Mouse (Mus musculus): ENCODE results near the gene Ntmt1.

The Ntmt1 gene

DNA sequence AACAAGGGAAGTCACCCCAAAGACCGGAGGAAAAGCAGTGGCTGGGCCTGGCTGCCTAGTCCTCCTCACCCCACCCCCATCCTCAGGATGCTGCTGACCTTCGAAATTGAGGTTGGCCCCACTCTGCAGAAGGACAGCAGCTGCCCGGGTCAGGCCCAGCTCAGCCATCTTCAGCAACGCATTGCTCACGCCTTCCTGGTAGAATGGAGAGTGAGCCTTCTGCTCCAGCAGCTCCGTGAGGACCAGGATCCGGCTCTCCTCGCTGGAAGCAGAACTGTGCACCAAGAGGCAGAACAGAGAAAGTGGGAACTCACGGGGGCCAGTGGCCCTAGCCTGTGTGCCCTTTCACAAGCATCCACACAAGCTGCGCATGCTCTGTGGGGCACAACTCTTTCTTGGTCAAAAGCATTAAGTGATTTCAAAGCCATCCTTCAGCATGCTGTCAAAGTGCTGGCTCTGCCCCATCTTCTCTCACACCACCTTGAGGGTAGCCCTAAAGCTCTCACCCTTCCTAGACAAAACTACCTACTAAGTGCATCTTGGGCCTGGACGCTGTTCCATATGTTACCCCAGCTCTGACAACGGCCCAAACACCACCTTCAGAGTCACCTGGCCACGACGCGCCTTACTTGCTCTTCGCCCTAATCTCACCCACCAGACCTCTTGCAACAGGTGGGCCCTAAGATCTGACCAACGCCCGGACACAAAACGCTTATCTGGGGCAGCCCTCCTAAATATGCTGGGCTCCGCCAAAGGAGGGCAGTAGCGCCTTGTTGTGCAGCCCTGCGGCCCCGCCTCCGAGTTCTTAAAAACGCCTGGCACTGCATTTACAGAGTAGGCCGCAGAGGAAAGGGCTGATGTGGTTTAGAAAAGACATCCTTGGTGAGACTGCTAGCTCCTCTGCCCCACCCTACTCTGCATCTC lies 19.5 kb downstream of the Ntmt1 start:
- peak; percentile 65 for DNase-seq (ENCODE audit: low spot score)

DNA sequence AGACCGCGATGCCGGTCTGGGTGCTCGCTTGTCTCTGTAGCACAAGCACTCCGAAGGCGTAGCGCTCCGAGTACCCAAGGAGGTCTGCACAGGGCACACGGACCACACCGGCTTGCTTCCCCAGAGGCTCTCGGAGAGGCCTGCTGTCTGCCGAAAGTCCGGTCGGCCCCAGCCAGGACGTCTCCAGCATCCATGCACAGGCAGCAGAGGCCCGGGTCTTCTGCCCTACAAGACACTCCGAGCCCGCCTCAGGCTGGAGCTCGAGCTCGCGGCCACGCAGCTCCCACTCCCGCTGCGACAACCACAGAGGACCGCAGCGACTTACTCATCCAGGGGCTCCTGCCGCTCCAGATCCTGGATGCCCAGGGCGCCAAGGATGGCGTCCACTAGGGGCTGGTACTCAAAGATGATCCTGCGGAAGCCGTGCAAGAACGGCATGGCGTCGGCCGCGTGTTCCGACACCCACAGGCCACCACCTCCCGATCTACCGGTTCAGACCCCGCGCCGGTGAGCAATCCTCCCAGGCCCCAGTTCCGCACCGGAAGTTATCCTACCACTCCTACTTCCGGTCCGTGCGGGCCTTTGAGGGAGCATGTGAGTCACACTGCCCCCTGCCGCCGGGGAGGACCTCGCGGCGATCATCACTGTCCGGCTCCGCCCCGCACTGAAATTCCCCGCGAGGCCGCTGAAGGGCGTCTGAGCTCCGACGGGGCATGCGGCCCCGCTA lies 20.3 kb downstream of the Ntmt1 start:
- DNase-seq (ENCODE audit: low spot score): peak; percentile 89

DNA sequence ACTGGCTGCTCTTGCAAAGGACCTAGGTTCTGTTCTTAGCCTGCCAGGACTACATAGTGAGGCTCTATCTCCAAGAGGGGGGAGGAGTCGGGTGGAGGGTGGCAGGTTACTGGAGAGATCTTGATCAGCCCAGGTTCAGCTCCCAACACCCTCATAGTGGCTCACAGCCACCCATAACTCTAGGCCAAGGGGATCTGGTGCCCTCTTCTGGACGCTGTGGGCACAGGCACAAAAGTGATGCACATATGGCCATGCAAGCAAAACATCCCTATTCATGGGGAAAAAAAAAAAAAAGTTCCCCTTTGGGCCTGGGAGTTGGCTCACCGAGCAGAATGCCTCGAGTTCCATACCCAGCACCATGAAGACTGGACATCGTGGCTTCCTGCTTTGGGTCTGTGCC lies 21.7 kb downstream of the Ntmt1 start:
- DNase-seq (ENCODE audit: low spot score): no peak

DNA sequence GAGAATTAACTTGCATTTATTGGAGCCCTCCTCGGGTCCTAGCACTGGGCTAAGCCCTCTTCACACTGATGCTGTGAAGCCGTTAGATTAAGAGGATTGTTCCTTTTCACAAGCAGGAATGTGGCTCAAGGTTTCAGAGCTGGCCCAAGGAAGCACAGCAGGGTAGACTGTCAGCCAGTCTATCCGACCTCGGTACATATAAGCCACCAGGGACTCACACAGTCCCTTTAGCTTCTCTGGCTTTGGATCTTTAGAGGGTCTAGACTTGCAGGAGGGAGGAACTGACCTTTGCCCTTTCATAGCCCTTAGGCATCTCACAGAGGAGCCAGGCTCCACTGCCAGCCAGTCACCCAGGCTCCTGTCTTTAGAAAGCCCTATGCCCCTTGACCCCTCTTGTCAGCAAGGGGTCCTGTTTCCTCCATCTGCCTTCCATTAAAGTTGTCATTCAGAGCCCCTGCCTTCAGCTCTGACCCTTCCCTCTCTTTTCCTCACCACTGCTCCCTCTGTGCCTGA lies 22.7 kb downstream of the Ntmt1 start, which contains the start of gene Asb6:
Gene Asb6, minus strand, starts transcription at position 51 of the 513 bp plus-strand sequence.
- DNase-seq (ENCODE audit: low spot score): no peak

DNA sequence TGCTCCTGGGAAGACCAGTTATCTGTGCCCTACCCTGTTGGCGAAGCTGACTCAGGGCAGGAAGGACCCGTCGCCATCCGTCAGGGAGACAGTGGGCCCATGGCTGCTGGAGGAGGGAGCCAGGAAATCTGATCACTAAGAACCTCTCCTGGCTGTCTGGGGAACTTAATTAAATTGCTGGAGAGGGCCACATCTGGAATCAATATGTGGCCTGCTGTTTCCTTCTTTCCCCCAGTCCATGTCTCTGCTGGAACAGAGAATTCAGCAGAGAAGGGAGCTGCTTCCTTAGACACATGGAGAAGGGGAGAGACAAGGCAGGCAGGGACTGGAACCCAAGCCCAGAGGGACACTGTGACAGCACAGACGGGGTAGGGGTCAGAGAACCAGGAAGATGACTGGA lies 26.0 kb downstream of the Ntmt1 start:
- DNase-seq (ENCODE audit: low spot score): no peak

DNA sequence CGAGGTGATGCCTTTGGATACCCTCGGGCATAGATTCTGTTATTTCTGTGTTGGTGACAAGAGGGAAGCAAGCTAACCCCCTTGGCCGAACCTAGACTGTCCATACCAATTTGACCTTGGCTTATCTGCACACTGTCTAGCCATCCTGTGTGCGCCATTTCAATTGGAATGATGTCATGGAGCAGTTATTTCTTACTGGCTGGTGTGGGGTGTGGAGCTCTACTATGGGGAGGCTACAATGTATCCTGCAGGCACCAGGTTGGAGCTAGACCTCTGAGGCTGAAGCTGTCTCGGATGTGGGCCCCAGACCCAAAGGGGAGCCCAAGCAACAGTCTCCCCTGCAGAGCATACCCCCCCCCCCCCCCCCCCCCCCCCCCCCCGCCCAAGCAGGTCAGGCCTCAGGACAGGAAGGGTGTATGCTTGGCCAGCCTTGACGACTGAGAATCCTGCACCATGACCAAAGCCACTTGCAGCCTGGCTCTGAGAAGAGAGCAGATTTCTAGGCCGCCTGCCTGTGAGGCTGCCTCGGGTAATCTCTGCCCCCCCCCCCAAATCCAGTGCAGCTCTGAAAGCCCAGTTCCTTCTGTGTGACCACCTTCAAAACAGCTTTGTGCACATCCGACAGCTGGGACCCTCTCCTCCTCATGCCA lies 26.9 kb downstream of the Ntmt1 start, which contains the start of gene Prrx2:
Gene Prrx2, plus strand, starts transcription at position 600 of the 650 bp plus-strand sequence.
- no peak for DNase-seq (ENCODE audit: low spot score)

DNA sequence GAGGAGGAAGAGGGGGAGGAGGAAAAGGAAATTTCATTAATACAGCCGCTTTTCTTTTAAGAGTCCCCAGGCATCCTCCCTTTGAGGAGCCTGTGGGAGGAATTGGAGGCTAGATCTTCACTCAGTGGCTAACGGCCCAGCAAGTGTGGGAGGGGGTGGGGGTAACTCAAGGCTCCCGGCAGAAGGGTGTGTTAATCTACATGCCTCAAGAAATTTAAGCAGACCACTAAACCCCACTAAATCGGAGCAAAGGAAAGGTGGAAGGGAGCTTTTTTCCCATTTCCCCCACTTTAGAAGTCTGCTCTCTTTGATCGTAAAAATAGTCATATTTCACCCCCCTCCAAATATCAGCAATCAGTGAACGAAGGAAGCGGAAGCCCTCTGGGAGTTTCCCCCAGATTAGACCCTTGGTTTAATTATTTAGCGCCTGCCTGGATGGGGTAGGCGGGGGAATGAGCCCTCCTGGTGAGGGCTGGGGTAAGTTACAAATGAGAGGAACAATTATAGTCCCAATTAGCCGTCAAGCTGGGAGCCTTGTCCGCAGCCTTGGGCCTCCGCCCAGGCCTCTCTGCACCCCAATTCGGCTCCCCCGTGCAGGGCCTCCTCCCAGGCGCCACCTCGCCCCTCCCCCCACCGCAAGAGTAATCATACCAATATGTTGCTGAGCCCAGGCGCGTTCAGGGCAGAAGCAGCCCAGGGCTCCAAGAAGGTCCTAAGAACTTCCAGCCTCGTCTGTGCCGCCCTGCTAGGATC lies 28.8 kb downstream of the Ntmt1 start:
- no peak for DNase-seq (ENCODE audit: low spot score)

DNA sequence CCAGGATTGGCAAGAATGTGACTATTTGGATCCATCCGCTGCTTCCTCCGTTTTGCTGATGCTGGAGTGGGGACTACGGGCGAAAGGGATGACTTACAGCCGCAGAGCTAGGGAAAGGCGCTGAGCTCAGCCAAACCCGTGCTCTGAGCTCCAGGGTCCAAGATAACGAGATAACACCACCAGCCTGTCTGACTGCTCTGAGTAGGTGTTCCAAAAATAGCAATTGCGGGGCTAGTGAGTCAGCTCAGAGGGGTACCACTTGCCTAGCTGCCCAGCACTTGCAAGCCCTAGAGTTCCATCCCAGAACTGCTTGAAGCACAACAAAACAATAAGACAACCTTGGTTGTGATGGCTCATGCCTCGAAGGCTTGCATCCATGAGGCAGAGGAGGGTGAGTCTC lies 35.0 kb downstream of the Ntmt1 start:
- peak; percentile 47 for DNase-seq (ENCODE audit: low spot score)

DNA sequence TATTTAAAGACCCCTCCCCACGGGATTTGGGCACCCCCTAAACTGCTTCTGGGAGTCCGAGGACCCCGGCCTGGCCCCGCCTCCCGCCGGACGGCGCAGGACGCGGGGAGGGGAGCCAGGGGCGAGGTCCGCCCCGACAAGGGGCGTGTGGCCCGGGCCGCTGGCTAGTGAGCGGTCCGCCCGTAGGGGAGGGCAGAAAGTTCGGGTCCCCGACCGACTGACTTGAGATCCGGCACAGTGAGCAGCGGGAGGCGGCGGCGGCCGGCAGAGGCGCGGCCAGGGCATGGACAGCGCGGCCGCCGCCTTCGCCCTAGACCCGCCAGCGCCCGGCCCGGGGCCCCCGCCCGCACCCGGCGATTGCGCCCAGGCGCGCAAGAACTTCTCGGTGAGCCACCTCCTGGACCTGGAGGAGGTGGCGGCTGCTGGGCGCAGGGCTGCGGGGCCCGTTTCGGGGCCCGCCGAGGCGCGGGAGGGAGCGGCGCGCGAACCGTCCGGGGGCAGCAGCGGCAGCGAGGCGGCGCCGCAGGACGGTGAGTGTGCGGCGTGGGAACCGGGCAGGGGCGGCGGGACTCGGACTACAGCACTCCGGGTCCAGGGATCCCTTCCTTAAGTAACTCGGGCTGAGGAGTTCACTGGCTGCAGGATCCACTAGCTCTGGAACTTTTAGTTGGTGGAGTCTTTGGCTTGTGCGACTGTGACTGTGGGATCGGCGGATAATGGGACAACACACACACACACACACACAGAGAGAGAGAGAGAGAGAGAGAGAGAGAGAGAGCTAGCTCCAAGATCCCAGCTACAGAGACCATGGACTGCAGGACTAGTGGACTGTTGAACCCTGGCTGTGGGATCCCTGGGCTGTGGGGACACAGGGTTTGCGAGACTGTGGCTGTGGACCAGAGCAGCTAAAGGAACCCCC lies 37.8 kb downstream of the Ntmt1 start:
- DNase-seq (ENCODE audit: low spot score): no peak

DNA sequence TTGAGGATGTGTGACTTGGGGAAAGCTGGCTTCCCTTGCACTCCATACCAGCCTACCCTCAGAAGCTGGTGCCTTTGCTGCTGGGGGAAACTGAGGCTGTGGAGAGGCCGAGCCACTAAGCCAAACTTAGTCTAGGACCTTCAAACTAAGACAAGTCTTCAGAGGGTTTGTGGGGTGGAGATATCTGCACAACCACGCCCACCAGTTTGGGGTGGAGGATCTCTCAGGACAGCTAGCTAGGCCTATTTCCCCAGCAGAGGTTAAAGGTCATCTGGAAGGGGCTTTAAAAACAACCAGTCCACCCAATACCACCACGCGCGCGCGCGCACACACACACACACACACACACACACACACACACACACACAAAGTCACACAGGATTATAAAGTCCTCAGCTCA lies 38.6 kb downstream of the Ntmt1 start:
- no peak for DNase-seq (ENCODE audit: low spot score)

DNA sequence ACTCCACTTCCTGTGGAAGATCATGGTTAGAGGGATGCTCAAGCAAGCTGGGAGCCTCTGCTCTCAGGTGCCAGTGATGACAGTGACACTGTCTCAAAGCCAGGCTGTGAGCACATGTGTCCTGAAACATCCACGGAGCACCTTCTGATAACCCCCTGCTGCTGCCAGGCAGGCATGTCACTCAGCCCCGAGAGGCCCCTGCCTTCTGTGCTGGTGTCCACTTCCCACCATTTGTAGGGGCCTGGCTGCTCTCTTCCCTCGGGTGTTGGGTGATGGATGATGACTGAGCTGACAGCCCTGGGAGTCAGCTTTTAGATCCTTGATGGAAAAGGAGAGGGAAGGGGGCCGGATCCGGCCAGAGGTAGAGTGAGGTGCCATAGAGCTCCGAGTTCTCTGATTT lies 39.1 kb downstream of the Ntmt1 start:
- no peak for DNase-seq (ENCODE audit: low spot score)

DNA sequence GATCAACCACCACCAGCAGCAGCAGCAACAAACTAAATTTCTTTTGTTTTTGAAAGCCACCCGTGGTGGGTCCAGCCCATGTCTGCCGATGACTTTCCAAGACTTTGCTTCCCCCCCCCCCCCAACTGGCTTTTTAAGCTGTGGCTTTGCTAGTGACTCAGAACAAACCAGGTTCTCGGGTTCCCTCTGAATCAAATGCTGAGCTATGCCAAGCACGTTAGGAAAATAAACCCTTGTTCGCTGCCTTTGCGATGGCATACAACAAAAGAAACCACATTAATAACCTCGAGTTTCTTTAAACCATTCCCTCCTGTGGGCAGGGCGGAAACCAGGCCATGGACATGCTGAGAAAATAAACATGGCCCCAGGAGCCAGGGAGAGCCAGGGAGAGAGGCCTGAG lies 40.6 kb downstream of the Ntmt1 start:
- DNase-seq (ENCODE audit: low spot score): no peak

DNA sequence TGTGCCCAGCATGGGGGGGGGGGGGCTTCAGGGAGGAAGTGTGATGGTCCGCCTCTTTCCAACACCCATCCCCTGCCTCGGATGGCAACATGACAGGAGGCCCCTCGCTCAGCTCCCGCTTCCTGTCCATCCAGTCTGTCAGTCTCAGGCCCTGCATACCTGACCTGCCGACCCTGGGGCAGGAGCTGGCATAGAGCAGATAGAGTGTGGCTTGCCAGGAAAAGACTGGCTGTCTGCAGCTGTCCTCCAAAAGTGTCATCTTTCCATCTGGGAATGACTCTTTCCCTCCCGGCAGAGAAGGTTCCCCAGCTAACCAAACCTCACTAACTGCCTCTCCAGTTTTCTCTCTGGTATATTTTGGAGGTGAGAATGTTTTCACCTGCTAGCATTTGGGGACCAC lies 43.0 kb downstream of the Ntmt1 start:
- DNase-seq (ENCODE audit: low spot score): no peak

DNA sequence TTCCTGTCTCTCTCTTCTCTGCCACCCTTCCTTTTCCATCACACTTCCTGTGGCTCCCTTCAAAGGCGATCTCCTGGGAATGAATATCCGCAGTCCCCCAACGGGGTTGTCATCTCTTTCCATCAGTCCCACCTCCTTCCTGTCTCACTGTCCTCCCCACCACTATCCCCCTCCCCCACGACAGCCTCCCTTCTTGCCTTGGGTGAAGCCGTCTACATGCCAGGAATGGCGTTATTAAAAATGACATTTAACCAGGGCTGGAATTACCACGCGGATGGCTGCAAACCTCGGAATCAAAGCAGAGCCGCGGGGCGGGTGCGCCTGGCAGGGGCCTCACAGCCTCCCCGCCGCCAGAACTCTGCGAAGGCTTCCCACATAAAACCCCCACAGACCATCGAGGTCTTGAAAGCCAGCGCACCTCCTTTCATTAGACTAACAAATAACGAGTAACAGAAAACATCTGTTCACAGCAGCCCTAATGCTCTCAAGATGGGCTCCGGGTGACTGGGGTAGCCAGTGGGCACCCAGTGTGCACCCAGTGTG lies 45.2 kb downstream of the Ntmt1 start:
- DNase-seq (ENCODE audit: low spot score): no peak

DNA sequence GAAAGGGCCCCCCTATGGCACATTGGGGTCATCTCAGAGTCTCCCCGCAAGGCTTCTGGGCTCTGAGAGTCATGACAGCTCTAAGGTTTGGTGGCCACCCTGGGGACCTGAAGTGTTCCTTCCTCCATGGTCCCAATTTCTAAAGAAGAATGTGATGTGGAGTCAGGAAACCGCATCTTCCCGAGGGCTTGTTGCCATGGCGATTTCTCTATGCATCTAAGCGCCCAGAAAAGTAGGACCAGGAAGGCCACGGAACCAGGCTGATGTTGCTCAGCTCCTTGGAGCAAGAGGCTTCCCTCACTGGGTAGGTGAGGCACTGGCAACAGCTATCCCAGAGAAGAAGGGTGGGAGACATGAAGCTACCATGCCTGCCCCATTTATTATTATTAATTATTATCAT lies 49.5 kb downstream of the Ntmt1 start:
- no peak for DNase-seq (ENCODE audit: low spot score)

DNA sequence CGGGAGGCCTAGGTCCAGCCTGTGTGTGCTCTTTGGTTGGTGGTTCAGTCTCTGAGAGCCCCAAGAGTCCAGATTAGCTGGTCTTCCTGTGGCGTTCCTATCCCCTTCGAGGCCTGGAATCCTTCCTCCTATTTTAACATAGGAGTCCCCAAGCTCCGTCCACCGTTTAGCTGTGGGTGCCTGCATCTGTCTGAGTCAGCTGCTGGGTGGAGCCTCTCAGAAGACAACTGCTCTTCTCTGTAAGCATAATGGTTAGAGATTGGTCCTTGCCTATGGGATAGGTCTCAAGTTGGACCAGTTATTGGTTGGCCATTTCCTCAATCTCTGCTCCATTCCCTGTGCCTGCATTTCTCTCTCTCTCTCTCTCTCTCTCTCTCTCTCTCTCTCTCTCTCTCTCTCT lies 52.2 kb downstream of the Ntmt1 start:
- no peak for DNase-seq (ENCODE audit: low spot score)

DNA sequence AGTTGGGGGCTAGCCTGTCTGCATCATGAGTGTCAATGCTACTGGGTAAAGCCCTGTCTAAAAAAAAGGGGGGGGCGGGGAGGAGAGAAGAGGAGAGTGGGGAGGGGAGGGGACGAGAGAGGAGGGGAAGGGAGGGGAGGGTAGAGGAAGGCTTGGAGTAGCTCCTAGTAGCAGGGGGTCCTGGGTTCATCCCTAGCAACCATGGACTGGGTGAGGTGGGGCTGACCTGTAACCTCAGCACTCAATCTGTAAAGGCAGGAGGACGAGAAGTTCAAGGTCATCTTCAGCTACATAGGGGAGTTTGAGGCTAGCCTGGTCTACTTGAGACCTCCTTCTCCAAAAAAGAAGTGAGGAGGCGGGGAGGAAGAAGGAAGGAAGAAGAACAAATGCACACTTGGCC lies 54.5 kb downstream of the Ntmt1 start:
- DNase-seq (ENCODE audit: low spot score): no peak

DNA sequence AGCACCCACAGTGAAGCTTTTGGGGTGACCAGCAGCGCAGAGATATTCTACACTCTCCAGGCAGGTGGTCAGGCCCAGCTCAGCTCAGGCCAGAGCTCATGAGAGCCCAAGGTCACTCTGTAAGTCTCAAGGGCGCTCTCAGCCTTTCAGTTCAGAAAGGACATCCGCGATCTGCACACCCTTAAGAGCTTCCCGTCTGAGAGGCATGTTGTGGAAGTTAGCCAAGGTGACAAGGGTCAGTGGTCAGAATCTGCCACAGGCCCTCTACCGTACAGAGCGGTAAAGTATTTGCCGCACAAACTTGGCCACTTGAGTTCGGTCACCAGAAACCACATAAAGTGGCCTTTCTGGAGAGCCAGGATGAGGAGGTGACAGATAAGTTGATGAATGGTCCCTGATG lies 55.9 kb downstream of the Ntmt1 start:
- DNase-seq (ENCODE audit: low spot score): no peak

DNA sequence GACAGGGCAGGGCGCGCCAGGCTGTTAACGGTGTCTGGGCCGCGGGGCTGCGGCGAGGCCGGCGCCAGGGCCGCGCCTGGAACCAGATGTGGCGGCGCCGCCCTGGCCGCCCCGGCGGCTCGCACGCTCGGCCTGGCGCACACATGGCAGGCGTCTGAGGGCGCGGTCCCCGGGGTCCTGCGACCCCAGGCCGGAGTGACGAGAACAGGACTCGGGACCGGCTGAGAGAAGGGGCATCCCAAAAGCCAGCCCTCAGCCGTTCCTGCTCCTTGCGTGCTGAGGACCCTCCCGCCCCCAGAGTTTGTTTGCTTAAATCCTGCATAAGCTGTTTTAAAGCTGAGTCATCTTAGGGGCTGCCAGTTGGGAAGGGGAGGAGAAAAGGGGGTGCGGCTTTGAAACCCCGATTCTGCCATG lies 57.3 kb downstream of the Ntmt1 start:
- no peak for DNase-seq (ENCODE audit: low spot score)

DNA sequence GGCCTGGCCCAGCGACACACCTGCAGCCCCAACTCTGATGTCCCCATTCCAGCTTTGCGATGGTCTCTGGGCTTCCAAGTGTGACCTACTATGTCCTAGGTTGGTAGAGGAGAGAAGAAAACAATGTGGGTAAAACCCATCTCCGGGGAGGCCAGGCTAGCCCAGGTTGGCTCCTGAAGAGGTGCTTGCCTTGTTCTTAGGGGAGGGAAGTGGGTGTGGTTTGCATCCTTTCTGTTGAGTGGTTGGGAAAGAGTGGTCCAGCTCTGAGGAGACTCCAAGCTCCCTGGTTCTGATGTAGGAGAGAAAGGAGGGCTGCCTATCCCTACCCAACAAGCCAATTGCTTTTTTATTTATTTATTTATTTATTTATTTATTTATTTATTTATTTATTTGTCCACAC lies 57.8 kb downstream of the Ntmt1 start:
- DNase-seq (ENCODE audit: low spot score): no peak
